Mouse (Mus musculus): Measurements from ENCODE around the gene 1700025G04Rik. TPM values are rescaled to one million over a fixed set of nuclear protein-coding genes. Genes with fewer than 3 reads are reported as not detected.
"Not testable (repeated sequence)": the region's sequence is repeated elsewhere in the genome, so short reads cannot be mapped to it uniquely, and the experiment has no call there.

Gene 1700025G04Rik
- polyA plus RNA-seq, 1 experiment from 2014 or later, result 28.6 TPM

- ATAC-seq (ENCODE audit: insufficient number of reproducible peaks, insufficient read depth, low FRiP score, low read depth), result no peak
- WGBS, result 78% methylated on average over 16 of the region's 16 CpGs
- H3K9me3 ChIP-seq (ENCODE audit: control insufficient read depth, low read depth, low read length), result no peaks in the 10 kb centered on the region
These were observed 239.8 kb downstream of the 1700025G04Rik start for GRCm38 (mm10) chr1:151849993-151850608.

GRCm38 (mm10) chr1:151848286-151848685, 241.6 kb downstream of the 1700025G04Rik start:
- Histone ChIP-seq H3K4me3 (ENCODE audit: low read depth, low read length) (no peak overlapping the region), H3K9ac (replicated peaks; ENCODE audit: low read depth, low read length) (no peak overlapping the region), H3K36me3 (ENCODE audit: control insufficient read depth, insufficient read depth, low read length) (no peaks in the 10 kb centered on the region), H3K27ac (ENCODE audit: low read length) (no peak overlapping the region), H3K4me1 (ENCODE audit: control insufficient read depth, insufficient read depth, low read length) (no peaks in the 10 kb centered on the region), H3K9me3 (ENCODE audit: control insufficient read depth, low read depth, low read length) (no peaks in the 10 kb centered on the region), H3K27me3 (ENCODE audit: control insufficient read depth, insufficient read depth, low read length) (no peaks in the 10 kb centered on the region), H3K4me2 (replicated peaks; ENCODE audit: low read depth, low read length) (no peak overlapping the region)
- 91% methylated on average over 2 of the region's 2 CpGs for WGBS
- no peak for ATAC-seq (ENCODE audit: insufficient number of reproducible peaks, insufficient read depth, low FRiP score, low read depth)

More at GRCm38 (mm10) chr1:151849993-151850608, 239.8 kb downstream of the 1700025G04Rik start:
- H3K4me3 ChIP-seq (ENCODE audit: low read depth, low read length), result no peak overlapping the region
- H3K9ac ChIP-seq (replicated peaks; ENCODE audit: low read depth, low read length), result no peak overlapping the region
- no peaks in the 10 kb centered on the region for H3K4me1 ChIP-seq (ENCODE audit: control insufficient read depth, insufficient read depth, low read length)
- no peak overlapping the region for H3K4me2 ChIP-seq (replicated peaks; ENCODE audit: low read depth, low read length)
- no peaks in the 10 kb centered on the region for H3K27me3 ChIP-seq (ENCODE audit: control insufficient read depth, insufficient read depth, low read length)
- no peaks in the 10 kb centered on the region for H3K36me3 ChIP-seq (ENCODE audit: control insufficient read depth, insufficient read depth, low read length)
- no peak overlapping the region for H3K27ac ChIP-seq (ENCODE audit: low read length)

- ATAC-seq (ENCODE audit: insufficient number of reproducible peaks, insufficient read depth, low FRiP score, low read depth), result no peak
- 65% methylated on average over 19 of the region's 19 CpGs for WGBS
- H3K27ac ChIP-seq (ENCODE audit: low read length), result no peak overlapping the region
- no peak overlapping the region for H3K4me3 ChIP-seq (ENCODE audit: low read depth, low read length)
- no peak overlapping the region for H3K4me2 ChIP-seq (replicated peaks; ENCODE audit: low read depth, low read length)
- H3K9ac ChIP-seq (replicated peaks; ENCODE audit: low read depth, low read length), result no peak overlapping the region
- H3K9me3 ChIP-seq (ENCODE audit: control insufficient read depth, low read depth, low read length), result no peaks in the 10 kb centered on the region
- H3K36me3 ChIP-seq (ENCODE audit: control insufficient read depth, insufficient read depth, low read length), result no peaks in the 10 kb centered on the region
- H3K4me1 ChIP-seq (ENCODE audit: control insufficient read depth, insufficient read depth, low read length), result no peaks in the 10 kb centered on the region
- no peaks in the 10 kb centered on the region for H3K27me3 ChIP-seq (ENCODE audit: control insufficient read depth, insufficient read depth, low read length)
These were observed 243.8 kb downstream of the 1700025G04Rik start for GRCm38 (mm10) chr1:151845926-151846782.

GRCm38 (mm10) chr1:151845252-151845832, 244.6 kb downstream of the 1700025G04Rik start:
- H3K9me3 ChIP-seq (ENCODE audit: control insufficient read depth, low read depth, low read length), result no peaks in the 10 kb centered on the region
- H3K27ac ChIP-seq (ENCODE audit: low read length), result no peak overlapping the region
- H3K9ac ChIP-seq (replicated peaks; ENCODE audit: low read depth, low read length), result no peak overlapping the region
- H3K4me2 ChIP-seq (replicated peaks; ENCODE audit: low read depth, low read length), result no peak overlapping the region
- no peaks in the 10 kb centered on the region for H3K27me3 ChIP-seq (ENCODE audit: control insufficient read depth, insufficient read depth, low read length)
- ATAC-seq (ENCODE audit: insufficient number of reproducible peaks, insufficient read depth, low FRiP score, low read depth), result no peak
- no peaks in the 10 kb centered on the region for H3K36me3 ChIP-seq (ENCODE audit: control insufficient read depth, insufficient read depth, low read length)
- WGBS, result 76% methylated on average over 17 of the region's 17 CpGs
- H3K4me1 ChIP-seq (ENCODE audit: control insufficient read depth, insufficient read depth, low read length), result no peaks in the 10 kb centered on the region
- H3K4me3 ChIP-seq (ENCODE audit: low read depth, low read length), result no peak overlapping the region

GRCm38 (mm10) chr1:151840345-151840744, 249.6 kb downstream of the 1700025G04Rik start:
- H3K9me3 ChIP-seq (ENCODE audit: control insufficient read depth, low read depth, low read length); H3K9ac ChIP-seq (replicated peaks; ENCODE audit: low read depth, low read length): not testable (repeated sequence)
- WGBS, result 100% methylated on average over 1 of the region's 1 CpGs

GRCm38 (mm10) chr1:151835261-151835660, 254.7 kb downstream of the 1700025G04Rik start:
- Histone ChIP-seq H3K4me3 (ENCODE audit: low read depth, low read length) (no peak overlapping the region), H3K27ac (ENCODE audit: low read length) (no peak overlapping the region), H3K9ac (replicated peaks; ENCODE audit: low read depth, low read length) (no peak overlapping the region), H3K27me3 (ENCODE audit: control insufficient read depth, insufficient read depth, low read length) (no peaks in the 10 kb centered on the region), H3K36me3 (ENCODE audit: control insufficient read depth, insufficient read depth, low read length) (no peaks in the 10 kb centered on the region), H3K4me1 (ENCODE audit: control insufficient read depth, insufficient read depth, low read length) (no peaks in the 10 kb centered on the region), H3K4me2 (replicated peaks; ENCODE audit: low read depth, low read length) (no peak overlapping the region), H3K9me3 (ENCODE audit: control insufficient read depth, low read depth, low read length) (no peaks in the 10 kb centered on the region; the same call in 1 of the 2 replicates)
- 93% methylated on average over 4 of the region's 4 CpGs for WGBS
- ATAC-seq (ENCODE audit: insufficient number of reproducible peaks, insufficient read depth, low FRiP score, low read depth), result no peak

More at GRCm38 (mm10) chr1:151840345-151840744, 249.6 kb downstream of the 1700025G04Rik start:
- not testable (repeated sequence) for ATAC-seq (ENCODE audit: insufficient number of reproducible peaks, insufficient read depth, low FRiP score, low read depth); H3K36me3 ChIP-seq (ENCODE audit: control insufficient read depth, insufficient read depth, low read length); H3K4me2 ChIP-seq (replicated peaks; ENCODE audit: low read depth, low read length); H3K27me3 ChIP-seq (ENCODE audit: control insufficient read depth, insufficient read depth, low read length); H3K27ac ChIP-seq (ENCODE audit: low read length); H3K4me1 ChIP-seq (ENCODE audit: control insufficient read depth, insufficient read depth, low read length); H3K4me3 ChIP-seq (ENCODE audit: low read depth, low read length)

- no peaks in the 10 kb centered on the region; the same call in 1 of the 2 replicates for H3K9me3 ChIP-seq (ENCODE audit: control insufficient read depth, low read depth, low read length)
- no peak overlapping the region for H3K9ac ChIP-seq (replicated peaks; ENCODE audit: low read depth, low read length)
- H3K4me2 ChIP-seq (replicated peaks; ENCODE audit: low read depth, low read length), result no peak overlapping the region
- no peak overlapping the region for H3K4me3 ChIP-seq (ENCODE audit: low read depth, low read length)
- H3K27me3 ChIP-seq (ENCODE audit: control insufficient read depth, insufficient read depth, low read length), result no peaks in the 10 kb centered on the region
- ATAC-seq (ENCODE audit: insufficient number of reproducible peaks, insufficient read depth, low FRiP score, low read depth), result no peak
- no peak overlapping the region for H3K27ac ChIP-seq (ENCODE audit: low read length)
- H3K4me1 ChIP-seq (ENCODE audit: control insufficient read depth, insufficient read depth, low read length), result no peaks in the 10 kb centered on the region
- no peaks in the 10 kb centered on the region for H3K36me3 ChIP-seq (ENCODE audit: control insufficient read depth, insufficient read depth, low read length)
- WGBS, result 83% methylated on average over 3 of the region's 3 CpGs
These were observed 258.1 kb downstream of the 1700025G04Rik start for GRCm38 (mm10) chr1:151831791-151832190.

GRCm38 (mm10) chr1:151825065-151825464, 264.9 kb downstream of the 1700025G04Rik start:
- Histone ChIP-seq H3K27me3 (ENCODE audit: control insufficient read depth, insufficient read depth, low read length) (no peaks in the 10 kb centered on the region), H3K9ac (replicated peaks; ENCODE audit: low read depth, low read length) (no peak overlapping the region), H3K9me3 (ENCODE audit: control insufficient read depth, low read depth, low read length) (no peaks in the 10 kb centered on the region), H3K27ac (ENCODE audit: low read length) (no peak overlapping the region), H3K36me3 (ENCODE audit: control insufficient read depth, insufficient read depth, low read length) (0 out of 2 replicates have a peak, but pooled peaks cover 2% of the 10 kb centered on the region), H3K4me1 (ENCODE audit: control insufficient read depth, insufficient read depth, low read length) (no peaks in the 10 kb centered on the region), H3K4me2 (replicated peaks; ENCODE audit: low read depth, low read length) (no peak overlapping the region), H3K4me3 (ENCODE audit: low read depth, low read length) (no peak overlapping the region)
- 64% methylated on average over 7 of the region's 7 CpGs for WGBS
- no peak for ATAC-seq (ENCODE audit: insufficient number of reproducible peaks, insufficient read depth, low FRiP score, low read depth)

Data from stomach, embryonic 14.5 days (tissue).